ENCODE assay signal across 8 mouse cellular contexts in the genomic region with DNA sequence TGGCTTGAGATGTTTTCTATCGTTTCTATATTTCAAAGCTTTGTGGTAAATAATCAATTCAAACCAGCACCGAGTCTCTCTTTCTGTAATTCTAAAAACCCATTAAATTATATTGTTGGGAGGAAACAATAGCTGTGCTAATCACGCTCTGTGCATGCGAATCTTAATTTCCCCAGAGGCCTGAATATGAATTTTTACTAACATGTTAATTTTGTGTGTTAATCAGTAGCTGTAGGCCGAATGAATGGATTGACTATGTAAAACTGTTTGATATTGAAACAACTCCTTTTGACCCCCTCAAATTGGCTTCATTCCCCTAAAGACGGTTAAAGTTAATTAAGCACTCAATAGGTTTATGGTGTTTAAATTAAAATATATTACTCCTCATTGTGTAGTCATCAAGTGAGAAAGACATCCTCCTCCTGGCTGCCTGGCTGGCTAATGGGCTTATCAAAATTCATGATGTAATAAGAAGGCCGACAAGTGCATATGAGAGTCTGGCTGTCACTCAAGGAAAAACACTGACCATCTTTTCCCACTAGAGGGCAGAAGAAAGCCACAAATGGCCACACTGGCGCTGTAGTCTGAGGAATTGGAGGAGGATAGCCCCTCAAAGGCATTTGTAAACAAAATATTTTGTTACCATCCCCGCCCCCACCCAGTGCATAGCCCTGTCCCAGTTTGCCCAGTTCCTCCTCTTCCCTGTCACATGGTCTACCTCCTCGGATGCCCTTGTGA.
DNase-seq lines count a peak whose midpoint lies in the region; ATAC-seq and TF ChIP-seq lines count a peak whose summit lies in the region.

No protein-coding gene starts in this region.

- H3K4me1 ChIP-seq in forebrain, postnatal 0 days (ENCODE audit: insufficient read depth), result peaks cover 10% of the 10 kb centered on the region; the same call in 1 of the 2 replicates
- peaks cover 25% of the 10 kb centered on the region for H3K4me1 ChIP-seq in midbrain, embryonic 13.5 days (replicated peaks)
- H3K4me1 ChIP-seq in stomach, postnatal 0 days (replicated peaks; ENCODE audit: control insufficient read depth, insufficient read depth), result no peaks in the 10 kb centered on the region

- 10% methylated on average over 10 of the region's 10 CpGs for WGBS in forebrain, postnatal 0 days
- 24% methylated on average over 10 of the region's 10 CpGs for whole genome bisulfite sequencing in midbrain, embryonic 13.5 days
- WGBS in stomach, postnatal 0 days, result 48% methylated on average over 10 of the region's 10 CpGs

- H3K9me3 ChIP-seq in forebrain, postnatal 0 days (ENCODE audit: low read length), result no peaks in the 10 kb centered on the region
- H3K9me3 ChIP-seq in midbrain, embryonic 13.5 days, result no peaks in the 10 kb centered on the region
- H3K9me3 ChIP-seq in stomach, postnatal 0 days (ENCODE audit: control insufficient read depth, low read length), result no peaks in the 10 kb centered on the region

- TF ChIP-seq EP300 in stomach, postnatal 0 days (optimal IDR thresholded peaks at IDR 0.05), result no peak

- no peaks in the 10 kb centered on the region for H3K36me3 ChIP-seq in forebrain, postnatal 0 days (ENCODE audit: insufficient read depth)
- H3K36me3 ChIP-seq in midbrain, embryonic 13.5 days, result no peaks in the 10 kb centered on the region
- H3K36me3 ChIP-seq in stomach, postnatal 0 days (ENCODE audit: control insufficient read depth, insufficient read depth, low read length), result no peaks in the 10 kb centered on the region

- TF ChIP-seq CTCF in forebrain, postnatal 0 days (IDR thresholded peaks at IDR 0.05; ENCODE audit: low read depth), result peak; percentile 91
- TF ChIP-seq CTCF in stomach, postnatal 0 days (IDR thresholded peaks at IDR 0.05; ENCODE audit: low read depth), result peak; percentile 92

- peak; percentile 83 for ATAC-seq in forebrain, postnatal 0 days
- peak; percentile 90 for ATAC-seq in midbrain, embryonic 13.5 days
- peak; percentile 60 for ATAC-seq in stomach, postnatal 0 days (ENCODE audit: low FRiP score, low TSS enrichment)

- no peak overlapping the region for H3K27ac ChIP-seq in forebrain, postnatal 0 days (ENCODE audit: low read depth, low read length)
- peak overlapping the region; percentile 73 for H3K27ac ChIP-seq in midbrain, embryonic 13.5 days
- no peak overlapping the region for H3K27ac ChIP-seq in stomach, postnatal 0 days (replicated peaks)

- H3K4me3 ChIP-seq in forebrain, postnatal 0 days (ENCODE audit: low read depth, low read length), result no peak overlapping the region
- H3K4me3 ChIP-seq in midbrain, embryonic 13.5 days (replicated peaks), result no peak overlapping the region
- H3K4me3 ChIP-seq in stomach, postnatal 0 days (ENCODE audit: low read depth, low read length), result no peak overlapping the region

- H3K27me3 ChIP-seq in forebrain, postnatal 0 days (ENCODE audit: insufficient read depth, low read length), result peaks cover 9% of the 10 kb centered on the region
- peaks cover 11% of the 10 kb centered on the region for H3K27me3 ChIP-seq in midbrain, embryonic 13.5 days
- no peaks in the 10 kb centered on the region for H3K27me3 ChIP-seq in stomach, postnatal 0 days (ENCODE audit: control insufficient read depth, insufficient read depth, low read length)

- peak; percentile 9 to 16 for DNase-seq in urinary bladder, adult 18-20 months (ENCODE audit: low spot score in 2 of 2)
- DNase-seq in urinary bladder, postnatal 10 days (ENCODE audit: low spot score), result no peak
- peak; percentile 52 for DNase-seq in c-Kit-positive CD71-positive TER-119-negative erythroid progenitor cells, embryonic 14.5 days (ENCODE audit: low read depth)
- peak; percentile 90 for DNase-seq in forebrain, postnatal 0 days
- peak; percentile 22 for DNase-seq in kidney, adult 11 months
- peak; percentile 18 to 39 for DNase-seq in left cerebral cortex, postnatal 36 days (ENCODE audit: low spot score in 2 of 2)
- DNase-seq in stomach, postnatal 0 days (ENCODE audit: low spot score), result peak; percentile 39

- H3K4me2 ChIP-seq in forebrain, postnatal 0 days (ENCODE audit: low read depth), result peak overlapping the region; percentile 26; the same call in 1 of the 2 replicates
- H3K4me2 ChIP-seq in midbrain, embryonic 13.5 days (replicated peaks), result no peak overlapping the region; the same call in 1 of the 2 replicates
- H3K4me2 ChIP-seq in stomach, postnatal 0 days (replicated peaks; ENCODE audit: low read depth), result no peak overlapping the region

- H3K9ac ChIP-seq in forebrain, postnatal 0 days, result no peak overlapping the region; the same call in 1 of the 2 replicates
- H3K9ac ChIP-seq in midbrain, embryonic 13.5 days (replicated peaks), result no peak overlapping the region
- H3K9ac ChIP-seq in stomach, postnatal 0 days (ENCODE audit: low read length), result no peak overlapping the region

- intact Hi-C loops in left cerebral cortex, postnatal 36 days (cut with DNase I), result loop anchor here (1.0 to 10.0 kb wide), 3 partner anchors 94 to 861 kb away; no protein-coding TSS in a partner anchor
